Mouse (Mus musculus): ENCODE measurements around the gene Krt36.

- TF ChIP-seq CTCF (IDR thresholded peaks at IDR 0.05; ENCODE audit: extremely low read depth, insufficient read depth, insufficient read length, insufficient replicate concordance) = no peak
- TF ChIP-seq POLR2A (IDR thresholded peaks at IDR 0.05; ENCODE audit: low read depth, low read length) = no peak
These were observed 5.0 kb downstream of the Krt36 start for GRCm38 (mm10) chr11:100100391-100100790.
